Mouse (Mus musculus): ENCODE data around the gene Neu2.
"Not testable (repeated sequence)": the region's sequence is repeated elsewhere in the genome, so short reads cannot be mapped to it uniquely, and the experiment has no call there.

The Neu2 gene

DNA sequence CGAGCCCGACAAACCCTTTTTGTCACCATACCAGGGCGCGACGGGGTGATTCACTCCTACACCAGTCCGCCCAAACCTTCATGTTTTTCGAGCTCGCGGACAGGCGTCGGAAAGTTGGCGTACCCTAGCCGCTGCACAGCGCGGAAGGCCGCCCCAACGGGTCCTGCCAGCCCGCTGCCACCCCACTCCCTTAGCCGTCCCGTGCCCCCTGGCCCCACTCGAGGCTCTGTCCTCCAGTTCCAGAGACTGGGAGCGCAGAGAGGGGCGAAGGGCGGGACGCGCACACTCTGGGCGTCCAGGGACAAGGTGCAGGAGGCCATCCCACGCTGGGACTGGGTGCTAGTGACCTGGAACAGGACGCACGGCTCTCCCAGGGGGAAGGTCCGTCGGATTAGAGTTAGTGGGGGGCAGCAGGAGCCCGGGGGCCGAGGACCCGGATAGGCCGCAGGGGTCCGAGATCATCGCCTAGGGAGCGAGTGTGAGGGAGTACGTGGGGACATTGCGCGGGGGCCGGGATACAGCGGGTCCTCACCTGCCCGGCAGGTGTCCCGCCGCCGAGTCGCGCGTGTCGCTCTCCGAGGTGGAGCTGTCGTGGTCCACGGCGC lies at the start of gene Neu2:
Gene Neu2 (plus strand): TSS at position 329 of the 605 bp plus-strand sequence.
- DNase-seq (ENCODE audit: low read depth, low spot score): no peak

- DNase-seq (ENCODE audit: low read depth, low spot score): no peak
These were observed 42.2 kb upstream of the Neu2 start for GRCm38 (mm10) chr1:87467469-87467868.

GRCm38 (mm10) chr1:87468321-87468720 lies 41.4 kb upstream of the Neu2 start:
- DNase-seq (ENCODE audit: low read depth, low spot score): no peak

DNA sequence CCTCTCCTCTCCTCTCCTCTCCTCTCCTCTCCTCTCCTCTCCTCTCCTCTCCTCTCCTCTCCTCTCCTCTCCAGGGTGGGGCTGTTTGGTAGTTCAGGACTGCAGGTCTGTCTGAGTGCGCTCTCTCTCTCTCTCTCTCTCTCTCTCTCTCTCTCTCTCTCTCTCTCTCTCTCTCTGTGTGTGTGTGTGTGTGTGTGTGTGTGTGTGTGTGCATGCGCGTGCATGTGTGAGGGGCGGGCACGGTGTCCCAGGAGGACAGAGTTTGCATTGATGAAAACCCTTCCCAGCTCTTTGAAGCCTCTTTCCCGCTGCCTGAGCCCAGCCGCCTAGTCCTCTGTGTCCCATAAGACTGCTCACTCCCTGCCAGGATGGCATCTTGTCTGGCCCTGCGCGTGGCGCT lies 39.7 kb upstream of the Neu2 start, which contains the start of gene Snorc:
Gene Snorc (plus strand): TSS at position 301 of the 400 bp plus-strand sequence.
- not testable (repeated sequence) for DNase-seq (ENCODE audit: low read depth, low spot score)

GRCm38 (mm10) chr1:87471914-87472313 lies 37.8 kb upstream of the Neu2 start:
- DNase-seq (ENCODE audit: low read depth, low spot score): no peak

DNA sequence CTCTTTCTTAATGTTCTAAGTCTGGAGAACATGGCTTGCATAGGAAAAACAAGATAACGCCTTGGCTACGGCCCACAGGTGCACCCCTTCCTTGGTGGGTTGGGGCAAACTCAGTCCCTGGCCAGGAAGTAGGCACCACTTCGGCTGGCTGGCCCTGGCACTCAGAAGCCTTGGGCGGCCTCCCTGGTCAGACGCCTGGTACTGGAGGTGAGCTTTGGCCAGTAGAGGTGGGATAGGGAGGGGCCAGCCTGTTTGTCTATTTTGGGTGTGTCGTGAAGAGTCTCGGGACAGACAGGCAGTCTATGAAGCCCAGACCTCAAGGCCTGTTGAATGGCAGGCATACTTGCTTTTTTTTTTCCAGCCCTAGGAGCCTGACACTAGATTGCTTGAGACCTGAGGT lies 37.1 kb upstream of the Neu2 start:
- DNase-seq (ENCODE audit: low read depth, low spot score): no peak

GRCm38 (mm10) chr1:87475076-87475895 lies 34.4 kb upstream of the Neu2 start:
- DNase-seq (ENCODE audit: low read depth, low spot score): peak; percentile 8

- DNase-seq (ENCODE audit: low read depth, low spot score): no peak
These were observed 27.1 kb upstream of the Neu2 start for GRCm38 (mm10) chr1:87482546-87482945.

GRCm38 (mm10) chr1:87486386-87486785 lies 23.3 kb upstream of the Neu2 start:
- no peak for DNase-seq (ENCODE audit: low read depth, low spot score)

DNA sequence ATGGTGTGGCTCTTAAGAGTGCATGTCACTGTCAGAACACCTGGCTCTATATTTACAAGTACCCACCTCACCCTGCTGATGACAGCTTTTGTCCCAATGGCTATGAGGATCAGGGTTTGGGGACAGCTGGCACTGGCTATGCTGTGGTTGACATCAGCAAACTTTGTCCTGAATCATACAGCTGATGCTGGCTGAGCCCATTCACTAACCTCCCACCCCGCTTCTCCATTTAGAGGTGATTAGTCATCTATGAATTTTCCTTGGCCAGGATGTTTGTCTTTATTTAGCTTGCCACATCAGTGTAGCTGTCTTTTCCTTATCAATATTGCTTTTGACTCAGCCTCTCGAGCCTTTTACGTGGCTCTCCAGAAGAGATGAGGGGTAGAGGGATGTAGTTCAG lies 17.4 kb upstream of the Neu2 start:
- no peak for DNase-seq (ENCODE audit: low read depth, low spot score)

- DNase-seq (ENCODE audit: low read depth, low spot score): no peak
These were observed 16.1 kb upstream of the Neu2 start for GRCm38 (mm10) chr1:87493542-87493941.

GRCm38 (mm10) chr1:87505524-87505923 lies 4.2 kb upstream of the Neu2 start:
- DNase-seq (ENCODE audit: low read depth, low spot score): no peak

DNA sequence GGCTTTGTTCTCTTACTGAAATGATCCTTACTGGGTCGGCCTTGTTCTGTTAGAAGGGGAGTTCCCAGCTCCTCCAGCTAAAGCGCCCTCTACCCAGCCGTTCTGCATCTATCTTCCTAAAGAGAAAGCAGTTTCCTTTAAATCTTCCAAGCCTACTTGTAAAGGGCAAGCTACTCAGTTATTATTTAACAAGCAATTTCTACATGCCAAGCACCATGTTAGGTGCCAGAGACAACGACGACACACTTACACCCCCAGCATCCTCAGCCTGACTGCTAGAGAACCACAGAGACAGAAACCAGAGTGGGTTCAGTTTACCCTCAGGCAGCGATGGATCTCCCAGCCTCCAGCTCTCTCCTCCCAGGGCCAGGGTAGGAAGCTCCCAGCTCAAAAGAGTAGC lies 1.8 kb upstream of the Neu2 start:
- DNase-seq (ENCODE audit: low read depth, low spot score): no peak

DNA sequence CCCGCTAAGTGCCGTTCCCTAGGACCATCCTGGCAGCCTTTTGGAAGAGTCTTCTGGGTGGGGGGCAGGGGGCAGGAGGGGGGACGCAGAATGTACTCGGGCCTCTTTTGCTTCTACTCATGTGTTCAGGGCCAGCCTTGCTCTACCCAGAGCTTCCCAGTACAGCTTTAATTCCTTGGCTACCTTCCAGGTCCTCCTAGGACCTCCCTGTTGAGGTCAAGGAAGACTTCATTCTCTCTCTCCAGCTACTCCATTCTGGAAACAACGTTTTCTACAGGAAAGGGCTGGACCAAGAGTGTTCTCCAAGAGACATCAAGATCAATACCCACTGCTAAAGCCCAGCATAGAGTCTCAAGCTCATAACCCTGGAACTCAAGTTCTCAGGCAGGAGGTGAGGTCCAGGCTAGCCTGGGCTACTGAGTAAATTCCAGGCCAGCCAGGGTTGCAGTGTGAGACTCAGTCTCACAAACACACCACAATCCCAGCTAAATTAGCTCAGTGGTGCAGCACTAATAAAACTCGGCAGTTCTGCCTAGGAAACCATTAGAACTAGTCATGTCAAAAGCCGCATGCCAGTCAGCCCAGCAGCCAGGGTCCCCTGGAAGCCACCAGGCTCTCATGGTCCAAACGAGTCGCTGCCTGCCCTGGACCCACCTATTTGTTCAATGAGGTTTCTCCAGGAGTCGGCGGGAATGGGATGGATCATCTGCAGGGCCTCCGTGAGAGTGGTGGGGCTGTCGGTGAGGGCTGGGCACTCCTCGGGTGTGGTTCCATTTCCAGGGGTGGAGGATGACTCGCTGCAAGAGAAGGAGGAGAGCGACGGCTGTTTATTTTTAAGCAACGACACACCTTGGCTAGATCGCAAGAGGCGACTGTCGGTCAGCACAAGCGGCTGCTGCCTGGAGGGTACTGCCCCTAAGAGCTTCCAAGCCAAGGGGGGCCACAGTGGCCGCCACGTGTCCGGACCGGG lies 813 bp upstream of the Neu2 start:
- no peak for DNase-seq (ENCODE audit: low read depth, low spot score)

- peak; percentile 62 for DNase-seq (ENCODE audit: low read depth, low spot score)
These were observed 540 bp downstream of the Neu2 start for GRCm38 (mm10) chr1:87510166-87510691.

DNA sequence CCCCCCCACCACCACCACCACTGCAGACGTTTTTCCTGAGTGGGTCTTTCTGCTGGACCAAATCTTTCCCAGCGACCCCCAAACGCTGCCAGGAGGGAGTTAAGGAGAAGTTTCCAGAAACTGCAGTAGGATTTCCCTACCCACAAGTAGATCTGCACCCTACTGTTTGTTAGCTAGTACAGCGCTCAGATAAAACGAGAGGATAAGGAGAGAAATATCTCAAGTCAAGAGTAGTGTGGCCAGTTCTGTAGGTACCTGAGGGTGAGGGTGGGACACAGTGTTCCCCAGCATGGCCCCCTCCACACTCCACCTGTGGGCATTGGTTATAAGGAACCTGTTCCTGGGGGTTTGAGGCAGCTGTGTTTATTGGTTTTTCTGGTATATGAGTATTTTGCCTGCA lies 1.2 kb downstream of the Neu2 start:
- no peak for DNase-seq (ENCODE audit: low read depth, low spot score)

GRCm38 (mm10) chr1:87520467-87520866 lies 10.8 kb downstream of the Neu2 start:
- no peak for DNase-seq (ENCODE audit: low read depth, low spot score)

DNA sequence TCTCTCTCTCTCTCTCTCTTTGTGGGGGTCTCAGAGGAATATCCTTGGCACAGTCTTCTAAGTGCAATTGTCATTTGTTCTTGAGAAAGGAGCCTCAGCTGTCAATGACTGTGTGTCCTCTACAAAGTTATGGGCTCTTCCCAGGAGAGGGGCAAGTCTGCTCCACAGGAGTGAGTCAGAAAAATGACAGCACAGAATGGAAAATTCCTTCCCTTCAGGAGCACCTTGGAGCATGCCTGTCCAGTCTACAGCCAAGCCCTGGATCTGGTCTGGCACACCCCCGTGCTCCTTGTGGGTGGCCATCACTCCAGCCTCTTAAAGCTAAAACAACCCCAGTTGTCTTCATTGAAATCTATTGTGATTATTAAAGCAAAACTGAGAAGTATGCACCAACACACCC lies 11.8 kb downstream of the Neu2 start:
- no peak for DNase-seq (ENCODE audit: low read depth, low spot score)

- DNase-seq (ENCODE audit: low read depth, low spot score): no peak
These were observed 15.4 kb downstream of the Neu2 start for GRCm38 (mm10) chr1:87525041-87525440.

- DNase-seq (ENCODE audit: low read depth, low spot score): no peak
These were observed 17.5 kb downstream of the Neu2 start for GRCm38 (mm10) chr1:87527191-87527590.

DNA sequence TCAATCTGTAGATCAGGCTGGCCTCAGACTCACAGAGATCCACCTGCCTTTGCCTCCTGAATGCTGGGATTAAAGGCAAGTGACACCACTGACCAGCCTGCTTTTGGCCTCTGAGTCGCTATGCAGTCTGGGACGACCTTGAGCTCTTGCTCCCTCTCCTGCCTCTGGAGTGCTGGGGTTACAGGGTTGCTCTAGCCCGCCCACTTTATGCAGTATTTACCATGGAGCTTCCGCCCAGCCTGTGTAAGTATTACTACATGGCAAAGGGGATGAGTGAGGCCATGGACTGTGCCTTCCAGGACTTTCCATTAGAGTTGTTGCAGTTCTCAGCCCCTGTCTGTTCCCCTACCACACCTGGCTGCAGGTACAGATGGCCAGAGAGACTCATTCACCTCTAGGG lies 22.7 kb downstream of the Neu2 start:
- DNase-seq (ENCODE audit: low read depth, low spot score): no peak

GRCm38 (mm10) chr1:87534118-87534517 lies 24.4 kb downstream of the Neu2 start:
- no peak for DNase-seq (ENCODE audit: low read depth, low spot score)
